Mouse (Mus musculus): ENCODE data around the gene Wdr26. TPM values are rescaled to one million over a fixed set of nuclear protein-coding genes. Genes with fewer than 3 reads are reported as not detected.

The Wdr26 gene
- polyA plus RNA-seq, 1 experiment from 2014 or later = 32.0 TPM

- no peak for ATAC-seq
- Histone ChIP-seq H3K4me3 (replicated peaks; ENCODE audit: low read length) (no peak overlapping the region), H3K4me2 (ENCODE audit: low read length) (no peak overlapping the region), H3K9me3 (ENCODE audit: control insufficient read depth, low read length) (no peaks in the 10 kb centered on the region), H3K27me3 (replicated peaks; ENCODE audit: control insufficient read depth, insufficient read depth, low read length) (no peaks in the 10 kb centered on the region), H3K27ac (ENCODE audit: low read length) (no peak overlapping the region), H3K4me1 (replicated peaks; ENCODE audit: control insufficient read depth, insufficient read depth, low read length) (no peaks in the 10 kb centered on the region), H3K36me3 (ENCODE audit: control insufficient read depth, insufficient read depth) (no peaks in the 10 kb centered on the region), H3K9ac (replicated peaks; ENCODE audit: low read depth, low read length) (no peak overlapping the region)
- 46% methylated on average over 10 of the region's 10 CpGs for WGBS
Observed at GRCm38 (mm10) chr1:181230731-181231148, 18.9 kb upstream of the Wdr26 start.

GRCm38 (mm10) chr1:181229046-181229445 lies 17.2 kb upstream of the Wdr26 start:
- H3K4me1 ChIP-seq (replicated peaks; ENCODE audit: control insufficient read depth, insufficient read depth, low read length) = no peaks in the 10 kb centered on the region
- H3K9me3 ChIP-seq (ENCODE audit: control insufficient read depth, low read length) = no peaks in the 10 kb centered on the region
- H3K27ac ChIP-seq (ENCODE audit: low read length) = no peak overlapping the region
- WGBS = 89% methylated on average over 5 of the region's 5 CpGs
- H3K27me3 ChIP-seq (replicated peaks; ENCODE audit: control insufficient read depth, insufficient read depth, low read length) = no peaks in the 10 kb centered on the region
- H3K9ac ChIP-seq (replicated peaks; ENCODE audit: low read depth, low read length) = no peak overlapping the region
- no peak overlapping the region for H3K4me3 ChIP-seq (replicated peaks; ENCODE audit: low read length)
- no peak for ATAC-seq
- H3K36me3 ChIP-seq (ENCODE audit: control insufficient read depth, insufficient read depth) = no peaks in the 10 kb centered on the region
- no peak overlapping the region for H3K4me2 ChIP-seq (ENCODE audit: low read length)

GRCm38 (mm10) chr1:181228591-181228990 lies 16.8 kb upstream of the Wdr26 start:
- no peak overlapping the region for H3K4me2 ChIP-seq (ENCODE audit: low read length)
- no peaks in the 10 kb centered on the region for H3K4me1 ChIP-seq (replicated peaks; ENCODE audit: control insufficient read depth, insufficient read depth, low read length)
- H3K9me3 ChIP-seq (ENCODE audit: control insufficient read depth, low read length) = no peaks in the 10 kb centered on the region
- H3K36me3 ChIP-seq (ENCODE audit: control insufficient read depth, insufficient read depth) = no peaks in the 10 kb centered on the region
- ATAC-seq = no peak
- no peak overlapping the region for H3K9ac ChIP-seq (replicated peaks; ENCODE audit: low read depth, low read length)
- H3K4me3 ChIP-seq (replicated peaks; ENCODE audit: low read length) = no peak overlapping the region
- no peak overlapping the region for H3K27ac ChIP-seq (ENCODE audit: low read length)
- H3K27me3 ChIP-seq (replicated peaks; ENCODE audit: control insufficient read depth, insufficient read depth, low read length) = no peaks in the 10 kb centered on the region
- WGBS = 68% methylated on average over 5 of the region's 5 CpGs

GRCm38 (mm10) chr1:181227804-181228203 lies 16.0 kb upstream of the Wdr26 start:
- no peak overlapping the region for H3K9ac ChIP-seq (replicated peaks; ENCODE audit: low read depth, low read length)
- no peak overlapping the region for H3K27ac ChIP-seq (ENCODE audit: low read length)
- no peaks in the 10 kb centered on the region for H3K9me3 ChIP-seq (ENCODE audit: control insufficient read depth, low read length)
- no peak overlapping the region for H3K4me2 ChIP-seq (ENCODE audit: low read length)
- no peak overlapping the region for H3K4me3 ChIP-seq (replicated peaks; ENCODE audit: low read length)
- H3K27me3 ChIP-seq (replicated peaks; ENCODE audit: control insufficient read depth, insufficient read depth, low read length) = no peaks in the 10 kb centered on the region
- WGBS = 81% methylated on average over 11 of the region's 11 CpGs
- no peaks in the 10 kb centered on the region for H3K4me1 ChIP-seq (replicated peaks; ENCODE audit: control insufficient read depth, insufficient read depth, low read length)
- H3K36me3 ChIP-seq (ENCODE audit: control insufficient read depth, insufficient read depth) = no peaks in the 10 kb centered on the region
- no peak for ATAC-seq

- H3K36me3 ChIP-seq (ENCODE audit: control insufficient read depth, insufficient read depth) = no peaks in the 10 kb centered on the region
- ATAC-seq = no peak
- 86% methylated on average over 11 of the region's 11 CpGs for WGBS
Observed at GRCm38 (mm10) chr1:181226850-181227249, 15.0 kb upstream of the Wdr26 start.

GRCm38 (mm10) chr1:181225281-181225680 lies 13.5 kb upstream of the Wdr26 start:
- Histone ChIP-seq H3K9me3 (ENCODE audit: control insufficient read depth, low read length) (no peaks in the 10 kb centered on the region), H3K27ac (ENCODE audit: low read length) (no peak overlapping the region), H3K27me3 (replicated peaks; ENCODE audit: control insufficient read depth, insufficient read depth, low read length) (no peaks in the 10 kb centered on the region), H3K4me3 (replicated peaks; ENCODE audit: low read length) (no peak overlapping the region), H3K4me1 (replicated peaks; ENCODE audit: control insufficient read depth, insufficient read depth, low read length) (no peaks in the 10 kb centered on the region), H3K4me2 (ENCODE audit: low read length) (no peak overlapping the region), H3K9ac (replicated peaks; ENCODE audit: low read depth, low read length) (no peak overlapping the region), H3K36me3 (ENCODE audit: control insufficient read depth, insufficient read depth) (no peaks in the 10 kb centered on the region)
- ATAC-seq = no peak
- WGBS = 76% methylated on average over 5 of the region's 5 CpGs

More at GRCm38 (mm10) chr1:181226850-181227249, 15.0 kb upstream of the Wdr26 start:
- no peaks in the 10 kb centered on the region for H3K27me3 ChIP-seq (replicated peaks; ENCODE audit: control insufficient read depth, insufficient read depth, low read length)
- no peaks in the 10 kb centered on the region for H3K4me1 ChIP-seq (replicated peaks; ENCODE audit: control insufficient read depth, insufficient read depth, low read length)
- H3K4me3 ChIP-seq (replicated peaks; ENCODE audit: low read length) = no peak overlapping the region
- no peak overlapping the region for H3K9ac ChIP-seq (replicated peaks; ENCODE audit: low read depth, low read length)
- no peak overlapping the region for H3K4me2 ChIP-seq (ENCODE audit: low read length)
- no peaks in the 10 kb centered on the region for H3K9me3 ChIP-seq (ENCODE audit: control insufficient read depth, low read length)
- no peak overlapping the region for H3K27ac ChIP-seq (ENCODE audit: low read length)

- no peak for ATAC-seq
- WGBS = 26% methylated on average over 1 of the region's 1 CpGs
- H3K36me3 ChIP-seq (ENCODE audit: control insufficient read depth, insufficient read depth) = no peaks in the 10 kb centered on the region
- H3K9me3 ChIP-seq (ENCODE audit: control insufficient read depth, low read length) = no peaks in the 10 kb centered on the region
- H3K27me3 ChIP-seq (replicated peaks; ENCODE audit: control insufficient read depth, insufficient read depth, low read length) = no peaks in the 10 kb centered on the region
- no peak overlapping the region for H3K4me3 ChIP-seq (replicated peaks; ENCODE audit: low read length)
- no peak overlapping the region for H3K4me2 ChIP-seq (ENCODE audit: low read length)
- no peak overlapping the region for H3K27ac ChIP-seq (ENCODE audit: low read length)
- no peaks in the 10 kb centered on the region for H3K4me1 ChIP-seq (replicated peaks; ENCODE audit: control insufficient read depth, insufficient read depth, low read length)
- no peak overlapping the region for H3K9ac ChIP-seq (replicated peaks; ENCODE audit: low read depth, low read length)
Observed at GRCm38 (mm10) chr1:181222041-181222440, 10.2 kb upstream of the Wdr26 start.

GRCm38 (mm10) chr1:181216315-181216714 lies 4.5 kb upstream of the Wdr26 start:
- Histone ChIP-seq H3K27me3 (replicated peaks; ENCODE audit: control insufficient read depth, insufficient read depth, low read length) (no peaks in the 10 kb centered on the region), H3K27ac (ENCODE audit: low read length) (no peak overlapping the region), H3K4me3 (replicated peaks; ENCODE audit: low read length) (no peak overlapping the region), H3K4me1 (replicated peaks; ENCODE audit: control insufficient read depth, insufficient read depth, low read length) (peaks cover 8% of the 10 kb centered on the region), H3K4me2 (ENCODE audit: low read length) (no peak overlapping the region), H3K9me3 (ENCODE audit: control insufficient read depth, low read length) (no peaks in the 10 kb centered on the region), H3K9ac (replicated peaks; ENCODE audit: low read depth, low read length) (no peak overlapping the region), H3K36me3 (ENCODE audit: control insufficient read depth, insufficient read depth) (no peaks in the 10 kb centered on the region)
- 68% methylated on average over 4 of the region's 4 CpGs for WGBS
- ATAC-seq = no peak

GRCm38 (mm10) chr1:181214296-181215035 lies 2.7 kb upstream of the Wdr26 start:
- Histone ChIP-seq H3K36me3 (ENCODE audit: control insufficient read depth, insufficient read depth) (no peaks in the 10 kb centered on the region), H3K9me3 (ENCODE audit: control insufficient read depth, low read length) (no peaks in the 10 kb centered on the region), H3K27ac (ENCODE audit: low read length) (no peak overlapping the region), H3K4me2 (ENCODE audit: low read length) (no peak overlapping the region), H3K4me1 (replicated peaks; ENCODE audit: control insufficient read depth, insufficient read depth, low read length) (peaks cover 18% of the 10 kb centered on the region), H3K4me3 (replicated peaks; ENCODE audit: low read length) (no peak overlapping the region), H3K9ac (replicated peaks; ENCODE audit: low read depth, low read length) (no peak overlapping the region), H3K27me3 (replicated peaks; ENCODE audit: control insufficient read depth, insufficient read depth, low read length) (no peaks in the 10 kb centered on the region)
- WGBS = 86% methylated on average over 8 of the region's 8 CpGs
- no peak for ATAC-seq

Data from forebrain, embryonic 16.5 days (tissue).